Mouse (Mus musculus): ENCODE results near the gene Acsf2. TPM values are rescaled to one million over a fixed set of nuclear protein-coding genes. Genes with fewer than 3 reads are reported as not detected.
A peak's percentile ranks its signal among the peaks of the same experiment; 100 is the strongest.

The Acsf2 gene
- polyA plus RNA-seq, 2 experiments, result 1.4 to 3.9 TPM

DNA sequence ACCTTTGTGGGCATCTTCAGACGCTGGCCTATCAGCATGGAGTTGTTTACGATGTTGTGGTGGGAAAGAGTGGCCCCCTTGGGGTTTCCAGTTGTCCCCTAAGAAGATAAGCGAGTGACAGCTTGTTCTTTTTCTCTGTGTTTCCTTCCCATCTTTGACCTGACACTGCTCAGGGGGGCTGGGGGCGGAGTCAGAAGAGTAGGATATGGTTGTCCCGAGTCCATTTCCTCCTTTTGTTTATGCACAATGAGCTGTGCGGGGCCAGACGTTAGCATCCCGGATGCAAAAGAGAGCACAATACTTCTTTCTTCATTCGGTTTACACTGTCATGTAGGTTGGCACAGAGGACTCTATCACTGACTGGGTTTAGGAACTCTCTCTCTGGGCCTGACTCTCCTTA, 31.1 kb downstream of the Acsf2 start:
- DNase-seq (ENCODE audit: low read depth in 3 of 3, low spot score in 3 of 3), result no peak
- Histone ChIP-seq H3K4me2 (ENCODE audit: low read depth) (no peak overlapping the region), H3K36me3 (replicated peaks; ENCODE audit: control insufficient read depth, insufficient read depth, low read depth) (no peaks in the 10 kb centered on the region), H3K9me3 (ENCODE audit: control insufficient read depth, low read length) (no peaks in the 10 kb centered on the region), H3K4me3 (ENCODE audit: insufficient read depth in 1 of 2, low read depth in 2 of 2, low read length in 2 of 2) (no peak overlapping the region), H3K27ac (no peak overlapping the region), H3K27me3 (ENCODE audit: control insufficient read depth, insufficient read depth, low read length) (no peaks in the 10 kb centered on the region; the same call in 1 of the 2 replicates), H3K9ac (replicated peaks) (no peak overlapping the region), H3K4me1 (replicated peaks; ENCODE audit: control insufficient read depth in 2 of 2, insufficient read depth in 2 of 2, low read length in 1 of 2) (no peaks in the 10 kb centered on the region)
- 12% methylated on average over 9 of the region's 9 CpGs for WGBS (ENCODE audit: insufficient replicate concordance)
- no peak for ATAC-seq (ENCODE audit: insufficient read depth)
- TF ChIP-seq EP300 (IDR thresholded peaks at IDR 0.05; ENCODE audit: low read depth) (no peak), CTCF (IDR thresholded peaks at IDR 0.05; ENCODE audit: low read depth) (no peak)

DNA sequence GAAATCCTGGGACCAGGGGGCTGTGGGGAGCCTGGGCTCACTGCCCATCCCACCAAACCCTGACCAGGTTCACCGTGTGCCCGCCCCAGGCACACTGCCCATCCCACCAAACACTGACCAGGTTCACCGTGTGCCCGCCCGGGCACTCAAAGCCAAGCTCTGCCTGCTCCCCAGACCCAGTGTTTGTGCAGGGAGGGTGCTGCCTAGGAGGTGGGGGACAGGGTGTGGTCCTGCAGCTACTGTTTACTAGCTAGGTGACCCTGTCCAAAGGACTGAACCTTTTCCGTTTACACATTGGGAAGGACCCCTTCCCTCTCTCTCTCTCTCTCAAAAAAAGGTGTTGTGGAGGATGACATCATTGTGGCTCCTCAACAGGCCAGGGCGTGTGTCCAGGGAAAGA, 34.3 kb downstream of the Acsf2 start:
- Histone ChIP-seq H3K4me1 (replicated peaks; ENCODE audit: control insufficient read depth in 2 of 2, insufficient read depth in 2 of 2, low read length in 1 of 2) (no peaks in the 10 kb centered on the region), H3K4me3 (ENCODE audit: insufficient read depth in 1 of 2, low read depth in 2 of 2, low read length in 2 of 2) (no peak overlapping the region), H3K27me3 (ENCODE audit: control insufficient read depth, insufficient read depth, low read length) (peaks cover 12% of the 10 kb centered on the region), H3K36me3 (replicated peaks; ENCODE audit: control insufficient read depth, insufficient read depth, low read depth) (no peaks in the 10 kb centered on the region), H3K27ac (no peak overlapping the region), H3K9me3 (ENCODE audit: control insufficient read depth, low read length) (no peaks in the 10 kb centered on the region), H3K9ac (replicated peaks) (no peak overlapping the region), H3K4me2 (ENCODE audit: low read depth) (no peak overlapping the region)
- DNase-seq (ENCODE audit: low read depth in 3 of 3, low spot score in 3 of 3), result no peak
- WGBS (ENCODE audit: insufficient replicate concordance), result 75% methylated on average over 7 of the region's 7 CpGs
- ATAC-seq (ENCODE audit: insufficient read depth), result no peak
- TF ChIP-seq CTCF (IDR thresholded peaks at IDR 0.05; ENCODE audit: low read depth) (no peak), EP300 (IDR thresholded peaks at IDR 0.05; ENCODE audit: low read depth) (no peak)

DNA sequence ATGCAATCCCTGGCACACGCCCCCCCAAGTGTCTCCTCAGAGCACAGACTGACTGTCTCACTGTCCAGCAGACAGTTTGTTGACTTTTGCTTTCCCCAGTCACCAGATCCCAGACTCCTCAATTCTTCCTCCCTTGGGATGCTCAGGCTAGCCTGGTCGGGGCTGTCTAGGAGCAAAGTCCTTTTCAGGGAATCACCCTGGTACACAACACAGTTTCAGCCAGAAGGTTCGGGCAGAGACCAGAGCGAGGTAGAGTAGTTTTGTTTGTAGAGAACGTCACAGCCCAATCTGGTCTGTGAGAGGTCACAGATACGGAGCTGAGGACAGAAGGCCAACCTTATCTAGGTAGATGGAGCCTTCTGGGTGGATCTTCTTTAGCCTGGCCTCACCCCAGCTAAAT, 35.1 kb downstream of the Acsf2 start:
- H3K4me1 ChIP-seq (replicated peaks; ENCODE audit: control insufficient read depth in 2 of 2, insufficient read depth in 2 of 2, low read length in 1 of 2), result no peaks in the 10 kb centered on the region
- no peaks in the 10 kb centered on the region for H3K9me3 ChIP-seq (ENCODE audit: control insufficient read depth, low read length)
- H3K27me3 ChIP-seq (ENCODE audit: control insufficient read depth, insufficient read depth, low read length), result peaks cover 12% of the 10 kb centered on the region
- no peak overlapping the region for H3K4me3 ChIP-seq (ENCODE audit: insufficient read depth in 1 of 2, low read depth in 2 of 2, low read length in 2 of 2)
- no peaks in the 10 kb centered on the region for H3K36me3 ChIP-seq (replicated peaks; ENCODE audit: control insufficient read depth, insufficient read depth, low read depth)
- no peak overlapping the region for H3K27ac ChIP-seq
- 0 out of 2 replicates have a peak, but pooled peaks have one; percentile 19 for ATAC-seq (ENCODE audit: insufficient read depth)
- TF ChIP-seq CTCF (IDR thresholded peaks at IDR 0.05; ENCODE audit: low read depth) (no peak), EP300 (IDR thresholded peaks at IDR 0.05; ENCODE audit: low read depth) (no peak)
- no peak for DNase-seq (ENCODE audit: low read depth in 3 of 3, low spot score in 3 of 3)
- 41% methylated on average over 6 of the region's 6 CpGs for WGBS (ENCODE audit: insufficient replicate concordance)
- no peak overlapping the region for H3K4me2 ChIP-seq (ENCODE audit: low read depth)
- H3K9ac ChIP-seq (replicated peaks), result no peak overlapping the region

DNA sequence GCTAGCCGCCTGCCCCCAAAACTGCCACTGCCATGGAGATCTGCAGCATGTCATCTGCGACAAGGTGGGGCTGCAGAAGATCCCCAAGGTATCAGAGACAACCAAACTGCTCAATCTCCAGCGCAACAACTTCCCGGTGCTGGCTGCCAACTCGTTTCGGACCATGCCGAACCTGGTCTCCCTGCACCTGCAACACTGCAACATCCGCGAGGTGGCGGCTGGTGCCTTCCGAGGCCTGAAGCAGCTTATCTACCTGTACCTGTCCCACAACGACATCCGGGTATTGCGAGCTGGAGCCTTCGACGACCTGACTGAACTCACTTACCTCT, 36.6 kb downstream of the Acsf2 start:
- no peaks in the 10 kb centered on the region for H3K9me3 ChIP-seq (ENCODE audit: control insufficient read depth, low read length)
- peak overlapping the region; percentile 44 for H3K4me2 ChIP-seq (ENCODE audit: low read depth)
- no peak for DNase-seq (ENCODE audit: low read depth in 3 of 3, low spot score in 3 of 3)
- WGBS (ENCODE audit: insufficient replicate concordance), result 22% methylated on average over 16 of the region's 16 CpGs
- no peak for ATAC-seq (ENCODE audit: insufficient read depth)
- H3K9ac ChIP-seq (replicated peaks), result no peak overlapping the region
- no peaks in the 10 kb centered on the region for H3K4me1 ChIP-seq (replicated peaks; ENCODE audit: control insufficient read depth in 2 of 2, insufficient read depth in 2 of 2, low read length in 1 of 2)
- TF ChIP-seq EP300 (IDR thresholded peaks at IDR 0.05; ENCODE audit: low read depth), result no peak
- TF ChIP-seq CTCF (IDR thresholded peaks at IDR 0.05; ENCODE audit: low read depth), result no peak
- no peak overlapping the region for H3K27ac ChIP-seq
- H3K4me3 ChIP-seq (ENCODE audit: insufficient read depth in 1 of 2, low read depth in 2 of 2, low read length in 2 of 2), result no peak overlapping the region
- H3K36me3 ChIP-seq (replicated peaks; ENCODE audit: control insufficient read depth, insufficient read depth, low read depth), result no peaks in the 10 kb centered on the region
- H3K27me3 ChIP-seq (ENCODE audit: control insufficient read depth, insufficient read depth, low read length), result peaks cover 12% of the 10 kb centered on the region

DNA sequence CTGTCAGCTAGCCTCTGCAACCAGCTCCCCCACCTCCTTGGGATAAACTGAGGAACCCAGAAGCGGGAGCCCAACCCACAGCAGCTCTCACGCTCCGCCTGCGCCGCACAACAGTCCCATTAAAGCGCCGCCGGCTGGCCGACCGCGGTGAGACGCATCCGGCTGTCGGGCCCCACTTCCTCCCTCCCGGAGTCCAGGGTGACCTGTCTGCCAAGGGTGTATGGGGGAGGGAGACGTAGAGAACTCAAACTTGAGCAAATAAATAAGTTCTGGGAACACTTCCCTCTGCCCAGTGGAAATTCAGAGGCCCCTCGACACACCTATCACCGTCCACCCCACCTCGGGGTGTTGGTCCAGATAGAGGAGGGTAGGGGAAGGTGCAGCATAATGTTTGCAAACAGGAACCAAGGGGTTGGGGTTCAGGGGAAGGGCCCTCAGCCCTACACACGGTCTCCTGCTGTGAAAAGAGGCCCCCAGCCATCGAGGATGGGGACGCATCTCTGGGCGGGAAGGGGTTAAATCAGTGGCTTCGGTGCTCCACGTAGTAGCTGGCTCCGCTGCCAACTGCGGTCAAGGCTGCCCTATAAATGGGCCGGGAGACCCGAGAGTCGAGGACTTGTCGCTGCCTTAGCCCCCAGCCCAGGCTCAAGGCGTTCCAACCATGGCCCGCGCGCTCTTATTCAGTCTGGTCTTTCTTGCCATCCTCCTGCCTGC, 37.1 kb downstream of the Acsf2 start, which contains the start of gene Chad:
TSS of gene Chad (plus strand) at position 611 of the 714 bp plus-strand sequence.
- Histone ChIP-seq H3K4me3 (ENCODE audit: insufficient read depth in 1 of 2, low read depth in 2 of 2, low read length in 2 of 2) (peak within 1 kb of the TSS in 1 of 2 experiments; percentile 5; a peak in 1 of 4 replicates), H3K9ac (replicated peaks) (no peak within 1 kb of the TSS)
- no peak for DNase-seq (ENCODE audit: low read depth in 3 of 3, low spot score in 3 of 3)

More for the DNA sequence above, 37.1 kb downstream of the Acsf2 start, which contains the start of gene Chad:
- H3K4me1 ChIP-seq (replicated peaks; ENCODE audit: control insufficient read depth in 2 of 2, insufficient read depth in 2 of 2, low read length in 1 of 2), result no peaks in the 10 kb centered on the region
- 5% methylated on average over 35 of the region's 35 CpGs for WGBS (ENCODE audit: insufficient replicate concordance)
- peaks cover 12% of the 10 kb centered on the region for H3K27me3 ChIP-seq (ENCODE audit: control insufficient read depth, insufficient read depth, low read length)
- TF ChIP-seq CTCF (IDR thresholded peaks at IDR 0.05; ENCODE audit: low read depth) (no peak), EP300 (IDR thresholded peaks at IDR 0.05; ENCODE audit: low read depth) (no peak)
- no peaks in the 10 kb centered on the region for H3K36me3 ChIP-seq (replicated peaks; ENCODE audit: control insufficient read depth, insufficient read depth, low read depth)
- no peak for ATAC-seq (ENCODE audit: insufficient read depth)
- H3K9me3 ChIP-seq (ENCODE audit: control insufficient read depth, low read length), result no peaks in the 10 kb centered on the region
- peak within 1 kb of the TSS; percentile 44 for H3K4me2 ChIP-seq (ENCODE audit: low read depth)
- H3K27ac ChIP-seq, result no peak within 1 kb of the TSS
